Mouse (Mus musculus) midbrain, embryonic 15.5 days (tissue): Measurements from ENCODE around the gene Glrb. TPM values are rescaled to one million over a fixed set of nuclear protein-coding genes. Genes with fewer than 3 reads are reported as not detected.

Experiments used
- ATAC-seq: fragments of 200-750 bp; cut with Nextera tagmentation; replicated peaks from 2 replicates; pipeline ENCODE4 v1.8.0; 2017; ENCODE audit warnings: moderate TSS enrichment
- H3K27ac ChIP-seq: fragments of 300-500 bp; sonication (generic); 2 replicates; pipeline ENCODE4 v1.5.1; 2015; ENCODE audit warnings: mild to moderate bottlenecking, inconsistent platforms
- H3K27me3 ChIP-seq: fragments of 300-500 bp; sonication (generic); replicated peaks from 2 replicates; pipeline ENCODE4 v1.6.1; 2015; ENCODE audit warnings: inconsistent platforms
- H3K36me3 ChIP-seq: fragments of 300-500 bp; sonication (generic); replicated peaks from 2 replicates; pipeline ENCODE4 v1.6.1; 2015; ENCODE audit warnings: inconsistent platforms
- H3K4me1 ChIP-seq: fragments of 300-500 bp; sonication (generic); 2 replicates; pipeline ENCODE4 v1.6.1; 2015; ENCODE audit warnings: inconsistent platforms
- H3K4me2 ChIP-seq: fragments of 300-500 bp; sonication (generic); 2 replicates; pipeline ENCODE4 v1.6.1; 2015; ENCODE audit warnings: inconsistent platforms, mild to moderate bottlenecking, moderate library complexity
- H3K4me3 ChIP-seq: fragments of 300-500 bp; sonication (generic); 2 replicates; pipeline ENCODE4 v1.5.1; 2015; ENCODE audit warnings: mild to moderate bottlenecking, inconsistent platforms
- H3K9ac ChIP-seq: fragments of 300-500 bp; sonication (generic); 2 replicates; pipeline ENCODE4 v1.6.1; 2015; ENCODE audit warnings: mild to moderate bottlenecking, inconsistent platforms
- H3K9me3 ChIP-seq: fragments of 300-500 bp; sonication (generic); 2 replicates; pipeline ENCODE4 v1.6.1; 2016; ENCODE audit warnings: inconsistent platforms
- WGBS: fragments of 180-500 bp; shearing (Covaris S2); methylation state at CpG from one replicate; pipeline ENCODE4 v1.1.7; 2015; ENCODE audit warnings: mixed read lengths; 5-methylcytosine and 5-hydroxymethylcytosine counted together
- polyA plus RNA-seq: library from polyadenylated mRNA; unstranded; fragments of >200 nt; fragmentation: Nextera tagmentation; extraction: Ambion mirVana; gene quantifications from 2 replicates; pipeline ENCODE4 v1.2.1, GENCODE M21; 2015

Glrb gene
- polyA plus RNA-seq: 29.6 and 30.1 TPM in 2 replicates

DNA sequence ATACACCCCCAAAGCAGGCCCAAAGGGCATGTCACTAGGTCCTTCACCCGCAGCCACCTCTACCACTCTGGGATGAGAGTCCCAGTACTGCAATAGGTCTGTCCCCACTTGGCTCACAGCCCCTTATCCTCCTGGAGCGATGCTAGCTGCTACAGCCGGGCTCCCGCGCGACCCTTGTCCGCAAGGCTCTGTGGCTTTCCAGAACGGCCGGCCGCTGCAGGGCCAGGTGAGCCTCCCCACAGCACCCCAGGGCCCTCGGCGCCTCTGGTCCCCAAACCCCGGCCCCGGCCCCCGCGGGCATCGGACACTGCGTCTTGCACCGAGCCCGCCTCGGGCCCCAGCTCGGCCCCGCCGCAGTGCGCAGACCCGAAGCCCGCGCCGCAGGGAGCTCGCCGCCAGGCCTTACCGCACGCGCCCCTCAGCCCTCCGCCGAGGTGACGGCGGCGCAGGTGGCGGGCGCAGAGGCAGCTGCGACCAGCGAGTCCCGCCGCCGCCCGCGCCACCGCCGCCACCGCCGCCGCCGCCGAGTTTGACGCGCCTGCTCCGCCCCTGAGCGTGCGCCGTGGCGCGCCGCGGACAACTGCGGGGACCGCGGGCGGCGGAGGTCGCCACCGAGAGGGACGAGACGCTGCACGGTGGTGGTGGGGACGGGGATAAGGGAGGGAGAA, at the start of gene Glrb:
Gene Glrb (minus strand): TSS at position 550 of the 668 bp plus-strand sequence.
- WGBS: under 1% methylated on average over 75 of the region's 76 CpGs
- peak within 1 kb of the TSS; percentile 84 for H3K4me2 ChIP-seq
- peaks cover 6% of the 10 kb centered on the region; the same call in 1 of the 2 replicates for H3K4me1 ChIP-seq
- peak within 1 kb of the TSS; percentile 98 for H3K9ac ChIP-seq
- H3K36me3 ChIP-seq: no peaks in the 10 kb centered on the region
- peak within 1 kb of the TSS; percentile 90 for H3K4me3 ChIP-seq
- ATAC-seq: peak; percentile 96
- no peaks in the 10 kb centered on the region for H3K9me3 ChIP-seq
- H3K27ac ChIP-seq: peak within 1 kb of the TSS; percentile 85
- H3K27me3 ChIP-seq: no peaks in the 10 kb centered on the region

DNA sequence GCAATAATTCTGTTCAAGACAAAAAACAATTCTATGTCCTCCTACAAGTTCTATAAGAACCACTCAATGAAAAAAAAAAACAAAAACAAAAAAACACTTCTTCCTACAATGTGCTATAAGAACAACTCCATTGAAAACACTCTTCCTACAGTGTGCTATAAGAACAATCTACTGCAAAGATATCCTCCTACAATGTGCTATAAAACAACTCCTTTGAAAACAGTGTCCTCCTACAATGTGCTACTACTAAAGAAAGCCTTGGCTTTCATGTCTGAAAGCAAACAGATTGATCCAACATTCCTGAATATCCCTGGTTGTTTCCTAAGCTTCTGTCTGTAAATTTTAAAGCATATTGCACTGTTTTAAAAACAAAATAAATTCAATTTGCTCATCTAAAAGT, 46.5 kb upstream of the Glrb start:
- Histone ChIP-seq H3K36me3 (no peaks in the 10 kb centered on the region), H3K4me3 (no peak overlapping the region), H3K27ac (no peak overlapping the region), H3K9me3 (no peaks in the 10 kb centered on the region), H3K4me1 (no peaks in the 10 kb centered on the region), H3K4me2 (no peak overlapping the region), H3K27me3 (no peaks in the 10 kb centered on the region), H3K9ac (no peak overlapping the region)
- ATAC-seq: no peak

DNA sequence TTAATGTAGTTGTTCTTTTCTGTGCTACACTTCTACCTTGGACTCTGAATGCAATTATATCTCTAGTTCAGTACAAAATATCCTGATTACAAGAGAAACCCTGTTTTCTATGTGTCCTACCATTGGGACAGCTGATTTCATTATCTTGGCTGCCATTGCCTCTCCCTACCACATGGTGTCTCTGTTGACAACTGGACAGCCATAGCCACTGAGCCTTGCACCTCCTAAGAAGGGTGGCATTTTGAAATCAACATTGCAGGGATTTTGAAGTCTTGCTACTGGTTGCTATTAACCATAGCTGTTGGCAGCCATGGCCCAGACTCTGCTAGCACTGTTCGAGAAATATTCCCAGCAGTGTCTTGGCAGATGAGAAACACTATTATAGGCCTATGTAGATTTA, 45.1 kb upstream of the Glrb start:
- Histone ChIP-seq H3K36me3 (no peaks in the 10 kb centered on the region), H3K27me3 (no peaks in the 10 kb centered on the region), H3K4me1 (no peaks in the 10 kb centered on the region), H3K27ac (no peak overlapping the region), H3K4me2 (no peak overlapping the region), H3K9ac (no peak overlapping the region), H3K4me3 (no peak overlapping the region), H3K9me3 (no peaks in the 10 kb centered on the region)
- peak; percentile 87 for ATAC-seq
- 54% methylated on average over 1 of the region's 1 CpGs for WGBS

DNA sequence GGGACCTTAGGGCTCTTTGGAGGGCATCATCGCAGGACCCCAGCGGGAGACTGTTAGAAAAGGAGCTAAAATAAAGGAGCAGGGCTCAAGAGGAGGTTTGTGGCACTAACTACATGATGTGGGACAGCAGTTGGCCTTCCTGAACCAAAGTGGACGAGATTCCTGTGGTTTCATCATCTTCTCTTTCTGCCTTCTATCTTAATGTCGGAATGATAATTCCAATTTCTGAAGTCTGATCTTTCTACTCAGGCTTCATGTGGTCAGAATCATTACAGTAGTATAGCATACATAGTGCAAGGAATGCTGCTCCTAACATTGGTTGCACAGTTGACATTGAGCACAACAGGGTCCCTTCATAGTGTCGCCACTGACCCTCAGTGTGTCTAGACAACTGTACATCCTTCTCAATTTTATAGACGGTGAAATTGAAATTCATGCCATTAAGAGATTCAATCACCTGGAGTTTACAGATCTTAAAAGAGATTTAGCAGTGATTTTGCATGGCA, 372 bp upstream of the Glrb start:
- H3K4me2 ChIP-seq: peak overlapping the region; percentile 84
- H3K36me3 ChIP-seq: no peaks in the 10 kb centered on the region
- H3K9me3 ChIP-seq: no peaks in the 10 kb centered on the region
- H3K27me3 ChIP-seq: no peaks in the 10 kb centered on the region
- peak overlapping the region; percentile 98 for H3K9ac ChIP-seq
- H3K4me3 ChIP-seq: peak overlapping the region; percentile 90
- H3K27ac ChIP-seq: peak overlapping the region; percentile 85
- ATAC-seq: peak; percentile 78
- peaks cover 6% of the 10 kb centered on the region; the same call in 1 of the 2 replicates for H3K4me1 ChIP-seq
- WGBS: 22% methylated on average over 6 of the region's 6 CpGs

DNA sequence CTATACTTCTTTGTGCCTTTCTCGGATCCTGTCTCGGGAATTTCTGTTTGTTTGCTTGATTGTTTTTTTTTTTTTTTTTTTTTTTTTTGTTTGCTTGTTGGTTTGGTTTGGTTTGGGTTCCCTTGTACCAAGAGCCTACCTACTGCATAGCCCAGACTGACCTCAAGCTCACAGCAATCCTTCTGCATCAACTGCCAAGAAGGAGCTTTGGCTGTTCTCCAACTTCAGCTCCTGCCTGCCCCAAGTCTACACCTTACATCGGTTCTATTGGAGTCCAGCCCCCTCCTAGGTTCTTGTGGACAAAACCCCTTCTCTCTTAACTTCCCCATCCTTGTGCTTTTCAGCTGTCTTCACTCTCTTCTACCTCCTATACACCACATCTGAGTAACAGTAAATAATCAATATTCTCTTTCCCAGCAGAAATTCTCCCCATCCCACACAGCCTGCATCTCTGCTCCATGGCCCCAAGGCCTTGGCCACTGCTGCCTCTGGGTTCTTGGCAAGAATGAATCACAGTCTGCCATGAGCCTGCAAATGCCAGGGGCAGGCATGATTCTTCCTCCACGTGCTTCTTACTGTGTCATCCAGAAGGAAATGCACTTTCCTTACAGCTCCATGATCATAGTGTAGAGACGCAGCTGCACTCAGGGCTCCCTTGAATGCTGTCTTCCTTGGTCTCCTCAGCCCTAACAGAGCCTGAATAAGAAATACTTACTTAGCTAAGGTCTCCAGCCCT, 18.5 kb downstream of the Glrb start:
- H3K9ac ChIP-seq: no peak overlapping the region
- H3K9me3 ChIP-seq: no peaks in the 10 kb centered on the region
- H3K27me3 ChIP-seq: no peaks in the 10 kb centered on the region
- H3K36me3 ChIP-seq: no peaks in the 10 kb centered on the region
- WGBS: 83% methylated on average over 5 of the region's 5 CpGs
- no peak for ATAC-seq
- H3K4me3 ChIP-seq: no peak overlapping the region
- peaks cover 2% of the 10 kb centered on the region; the same call in 1 of the 2 replicates for H3K4me1 ChIP-seq
- H3K4me2 ChIP-seq: no peak overlapping the region
- H3K27ac ChIP-seq: no peak overlapping the region

DNA sequence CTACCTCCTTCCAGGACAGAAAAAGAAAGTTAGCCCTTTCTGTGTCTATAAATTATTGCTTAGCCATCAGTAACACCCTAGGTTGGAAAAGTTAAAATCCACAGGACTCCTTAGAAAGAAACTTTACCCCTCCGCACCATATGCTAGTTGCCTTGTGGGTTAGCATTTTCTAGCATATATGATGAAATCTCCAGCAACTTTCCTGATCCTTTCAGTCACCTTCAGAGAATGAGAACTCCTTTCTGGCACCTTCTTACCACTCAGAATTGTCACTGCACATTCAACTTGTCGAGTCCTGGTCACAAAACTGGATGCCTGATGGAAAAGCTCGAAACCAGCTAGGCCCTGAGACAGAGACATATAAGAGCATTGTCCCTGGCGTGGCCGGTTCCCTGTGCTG, 19.1 kb downstream of the Glrb start:
- peaks cover 2% of the 10 kb centered on the region; the same call in 1 of the 2 replicates for H3K4me1 ChIP-seq
- 94% methylated on average over 5 of the region's 5 CpGs for WGBS
- no peaks in the 10 kb centered on the region for H3K27me3 ChIP-seq
- H3K9me3 ChIP-seq: no peaks in the 10 kb centered on the region
- no peak overlapping the region for H3K4me2 ChIP-seq
- no peak overlapping the region for H3K9ac ChIP-seq
- H3K27ac ChIP-seq: no peak overlapping the region
- no peak for ATAC-seq
- H3K36me3 ChIP-seq: no peaks in the 10 kb centered on the region
- no peak overlapping the region for H3K4me3 ChIP-seq

DNA sequence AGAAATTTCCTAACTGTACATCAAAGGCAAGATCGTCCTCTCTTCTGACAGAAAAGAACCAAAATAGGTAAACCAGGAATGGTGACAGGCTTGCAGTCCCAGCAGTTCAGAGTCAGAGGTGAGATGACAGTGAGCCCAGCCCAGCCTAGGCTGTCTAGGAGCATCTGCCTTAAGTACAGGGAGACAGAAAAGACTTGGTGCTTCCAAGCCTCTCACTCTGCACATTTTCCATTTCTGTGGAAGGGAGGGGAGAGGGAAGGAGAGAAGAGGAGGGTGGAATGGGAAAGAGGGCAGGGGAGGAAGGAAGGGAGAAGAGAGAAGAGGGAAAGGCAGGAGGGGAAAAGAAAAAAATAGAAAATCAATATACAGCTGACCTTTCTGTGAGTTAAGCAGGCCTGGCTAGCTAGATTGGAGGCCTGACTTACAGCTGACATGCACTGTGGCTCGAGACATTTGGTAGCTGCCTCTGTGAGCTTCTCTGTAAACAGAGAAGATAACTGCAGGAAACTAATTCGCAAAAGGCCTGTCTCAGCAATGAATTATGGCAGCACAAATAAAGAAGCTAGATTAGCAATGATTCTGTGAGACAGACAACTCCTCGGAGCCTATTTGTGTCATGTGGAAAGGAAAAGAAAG, 20.3 kb downstream of the Glrb start:
- Histone ChIP-seq H3K27me3 (no peaks in the 10 kb centered on the region), H3K9ac (no peak overlapping the region), H3K4me1 (peaks cover 2% of the 10 kb centered on the region; the same call in 1 of the 2 replicates), H3K4me2 (no peak overlapping the region), H3K36me3 (no peaks in the 10 kb centered on the region), H3K4me3 (no peak overlapping the region), H3K9me3 (no peaks in the 10 kb centered on the region), H3K27ac (peak overlapping the region; percentile 18; the same call in 1 of the 2 replicates)
- peak; percentile 31; the same call in 1 of the 2 replicates for ATAC-seq
- 59% methylated on average over 4 of the region's 4 CpGs for WGBS

DNA sequence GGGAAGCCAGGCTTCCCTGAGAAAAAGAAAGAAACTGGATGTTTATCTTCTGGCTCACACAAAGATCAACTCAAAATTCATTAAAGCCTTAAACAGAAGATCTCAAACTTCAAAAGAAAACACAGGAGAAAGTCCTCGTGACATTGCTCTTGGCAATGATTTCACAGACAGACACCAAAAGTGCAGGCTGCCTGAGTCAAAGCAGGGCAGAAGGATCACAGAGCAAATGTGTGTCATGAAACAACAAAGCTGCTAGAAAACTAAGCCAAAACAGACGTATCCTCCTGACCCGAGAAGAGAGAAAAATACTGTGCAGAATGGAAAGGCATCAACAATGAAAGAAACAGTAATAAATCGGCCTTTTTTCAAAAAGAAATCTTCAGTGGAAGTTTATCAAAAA, 22.4 kb downstream of the Glrb start:
- WGBS: 46% methylated on average over 4 of the region's 4 CpGs
- Histone ChIP-seq H3K27ac (no peak overlapping the region), H3K36me3 (no peaks in the 10 kb centered on the region), H3K9me3 (no peaks in the 10 kb centered on the region), H3K4me3 (no peak overlapping the region), H3K27me3 (no peaks in the 10 kb centered on the region), H3K4me2 (no peak overlapping the region), H3K4me1 (peaks cover 2% of the 10 kb centered on the region; the same call in 1 of the 2 replicates), H3K9ac (no peak overlapping the region)
- ATAC-seq: no peak

DNA sequence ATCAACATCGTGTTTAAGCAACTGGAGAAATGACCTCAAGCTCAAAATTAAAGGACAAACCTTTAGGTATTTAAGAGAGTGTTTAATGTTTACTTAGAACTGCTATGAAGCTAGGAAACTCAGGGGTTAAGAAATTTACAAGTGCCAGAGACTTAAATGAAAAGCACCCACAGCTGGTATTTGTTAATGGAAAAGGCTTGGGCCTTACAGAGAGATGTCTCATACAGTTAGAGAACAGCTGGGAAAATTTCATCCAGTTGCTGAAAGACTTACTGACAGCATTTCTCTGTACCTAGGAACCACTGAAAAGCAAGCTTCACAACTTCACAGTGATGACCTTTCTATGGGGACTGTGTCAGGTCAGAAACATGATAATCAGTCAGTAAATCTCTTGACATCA, 28.3 kb downstream of the Glrb start:
- Histone ChIP-seq H3K27me3 (no peaks in the 10 kb centered on the region), H3K4me2 (no peak overlapping the region), H3K27ac (no peak overlapping the region), H3K4me3 (no peak overlapping the region), H3K9ac (no peak overlapping the region), H3K9me3 (no peaks in the 10 kb centered on the region), H3K4me1 (0 out of 2 replicates have a peak, but pooled peaks cover 2% of the 10 kb centered on the region), H3K36me3 (no peaks in the 10 kb centered on the region)
- no peak for ATAC-seq
- WGBS: 83% methylated on average over 1 of the region's 1 CpGs

DNA sequence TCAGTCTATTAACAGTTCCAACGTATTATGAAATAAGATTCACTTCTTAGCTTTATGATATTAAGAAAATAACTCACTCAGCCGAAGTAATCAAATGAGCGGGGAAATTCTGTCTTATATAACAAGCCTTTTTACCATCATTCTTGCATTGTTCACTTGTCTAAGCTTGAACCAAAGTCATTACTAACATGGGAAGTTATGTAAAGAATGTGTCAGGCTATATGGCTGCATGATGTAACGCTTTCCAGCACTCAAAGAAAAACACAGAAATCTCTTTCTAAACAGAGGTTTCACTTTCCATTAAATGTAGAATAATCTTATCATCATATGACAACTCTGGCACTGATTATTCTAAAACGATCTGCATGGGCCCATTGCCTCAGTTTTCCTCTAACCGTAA, 29.9 kb downstream of the Glrb start:
- Histone ChIP-seq H3K27ac (no peak overlapping the region), H3K27me3 (no peaks in the 10 kb centered on the region), H3K4me1 (0 out of 2 replicates have a peak, but pooled peaks cover 2% of the 10 kb centered on the region), H3K4me3 (no peak overlapping the region), H3K9me3 (no peaks in the 10 kb centered on the region), H3K9ac (no peak overlapping the region), H3K4me2 (no peak overlapping the region), H3K36me3 (no peaks in the 10 kb centered on the region)
- no peak for ATAC-seq
- WGBS: 88% methylated on average over 6 of the region's 6 CpGs

DNA sequence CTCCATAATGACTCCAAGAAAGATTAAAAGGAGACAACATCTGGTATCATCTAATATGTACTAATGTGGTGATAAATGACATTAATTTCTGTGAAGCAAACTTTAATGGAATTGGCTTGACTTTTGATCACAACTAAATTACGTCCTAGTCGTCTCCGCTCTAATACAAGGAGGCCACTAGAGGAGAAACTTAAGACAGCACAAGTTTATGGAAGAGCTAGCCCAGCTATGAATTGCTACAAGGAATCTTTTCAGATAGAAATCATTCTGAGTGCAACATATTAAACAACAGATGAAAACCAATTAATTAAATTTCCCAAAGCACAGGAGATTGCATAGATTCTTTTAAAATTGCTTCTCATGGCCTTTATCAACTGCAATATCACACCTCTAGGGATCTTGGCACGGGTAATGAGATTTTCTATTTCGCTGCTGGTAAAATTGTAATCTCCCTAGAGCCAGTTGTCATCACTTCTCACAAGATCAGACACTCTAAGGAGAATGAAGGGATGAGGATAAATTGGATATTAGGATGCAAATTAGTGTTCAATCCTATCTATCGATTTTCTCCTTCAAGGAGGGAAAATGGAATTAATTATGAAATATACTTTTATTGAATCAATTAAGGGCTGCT, 32.7 kb downstream of the Glrb start:
- Histone ChIP-seq H3K27ac (no peak overlapping the region), H3K36me3 (no peaks in the 10 kb centered on the region), H3K4me3 (no peak overlapping the region), H3K9me3 (no peaks in the 10 kb centered on the region), H3K27me3 (no peaks in the 10 kb centered on the region), H3K4me2 (no peak overlapping the region), H3K4me1 (0 out of 2 replicates have a peak, but pooled peaks cover 2% of the 10 kb centered on the region), H3K9ac (no peak overlapping the region)
- peak; percentile 79 for ATAC-seq
- 56% methylated on average over 6 of the region's 6 CpGs for WGBS

DNA sequence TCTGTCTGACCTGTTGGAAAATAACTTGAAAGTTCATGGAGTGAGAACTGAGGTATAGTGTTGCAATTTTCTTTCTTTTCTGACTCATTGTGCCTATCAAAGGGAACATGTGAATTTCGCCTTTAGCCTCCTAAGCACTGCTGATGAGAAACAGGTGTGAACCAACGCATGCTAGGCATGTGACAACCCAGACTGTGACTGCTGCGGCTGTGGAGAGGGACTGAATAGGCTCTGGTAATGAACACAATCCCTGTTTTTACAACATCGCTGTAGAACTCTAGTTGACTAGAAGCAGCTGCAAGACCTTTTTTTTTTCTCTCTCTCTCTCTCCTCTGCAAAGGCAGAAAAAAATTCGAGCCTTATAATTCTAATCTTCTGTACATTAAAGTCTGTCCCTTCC, 34.9 kb downstream of the Glrb start:
- no peak for ATAC-seq
- Histone ChIP-seq H3K4me2 (no peak overlapping the region), H3K4me1 (0 out of 2 replicates have a peak, but pooled peaks cover 2% of the 10 kb centered on the region), H3K9ac (no peak overlapping the region), H3K9me3 (no peaks in the 10 kb centered on the region), H3K27ac (no peak overlapping the region), H3K4me3 (no peak overlapping the region), H3K27me3 (no peaks in the 10 kb centered on the region), H3K36me3 (no peaks in the 10 kb centered on the region)
- 41% methylated on average over 5 of the region's 5 CpGs for WGBS
